Mouse (Mus musculus) B cell, adult 67 days (primary cell): ENCODE data around the gene Sdf2l1. TPM values are rescaled to one million over a fixed set of nuclear protein-coding genes. Genes with fewer than 3 reads are reported as not detected.

Source experiments
- total RNA-seq, 2 experiments: library from RNA; stranded (reverse); gene quantifications; 4 replicates each; pipeline ENCODE4 v1.2.4; 2023

Sdf2l1 gene
- total RNA-seq, result 10 to 100 TPM; 26.9 to 28.5 TPM

DNA sequence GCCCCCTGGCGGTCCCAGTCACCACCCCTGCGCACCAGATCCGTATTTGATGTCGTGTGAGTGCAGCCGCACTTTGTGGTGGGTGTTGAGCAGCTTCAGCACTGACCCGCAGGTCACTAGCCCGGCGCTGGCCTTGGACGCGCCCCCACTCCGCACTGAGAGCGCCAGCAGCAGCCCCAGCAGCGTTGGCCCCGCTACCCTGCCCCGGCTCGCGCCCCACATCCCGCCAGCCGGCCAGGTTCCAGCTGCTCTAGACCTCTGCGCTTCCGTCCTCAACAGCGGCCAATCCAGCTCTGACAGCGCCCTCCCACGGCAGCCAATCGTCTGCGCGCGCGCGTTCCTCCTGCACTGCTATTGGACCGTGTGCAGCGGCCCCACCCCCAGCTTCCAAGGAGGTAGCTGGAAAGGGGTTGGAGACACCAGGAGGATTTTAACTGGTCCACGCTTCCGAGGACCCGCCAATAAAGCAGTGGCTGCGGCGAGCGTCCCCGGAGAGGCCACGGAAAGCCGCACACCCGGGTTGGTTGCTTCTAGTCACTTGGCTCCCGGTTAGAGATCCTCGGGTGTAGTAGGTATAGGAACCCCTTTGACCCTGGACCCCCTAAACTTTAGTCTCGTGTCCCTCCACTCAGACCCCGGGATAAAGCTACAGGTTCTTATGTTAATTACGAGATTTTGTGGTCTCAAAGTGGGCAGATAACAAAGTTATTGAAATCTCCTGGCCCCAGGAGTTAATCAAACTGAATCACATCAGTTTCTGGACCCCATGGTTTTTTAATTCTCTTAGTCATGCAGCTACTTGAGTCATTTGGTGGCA lies at the start of gene Sdf2l1:
Gene Sdf2l1, minus strand, starts transcription at position 295 of the 817 bp plus-strand sequence.

GRCm38 (mm10) chr16:17146772-17147235 lies 14.6 kb upstream of the Sdf2l1 start, which contains the start of gene Ccdc116:
TSS of gene Ccdc116 (minus strand) at chr16:17147229.

GRCm38 (mm10) chr16:17144339-17144738 lies 12.2 kb upstream of the Sdf2l1 start, which contains the start of gene Ydjc:
TSS of gene Ydjc (plus strand) at chr16:17144621.

DNA sequence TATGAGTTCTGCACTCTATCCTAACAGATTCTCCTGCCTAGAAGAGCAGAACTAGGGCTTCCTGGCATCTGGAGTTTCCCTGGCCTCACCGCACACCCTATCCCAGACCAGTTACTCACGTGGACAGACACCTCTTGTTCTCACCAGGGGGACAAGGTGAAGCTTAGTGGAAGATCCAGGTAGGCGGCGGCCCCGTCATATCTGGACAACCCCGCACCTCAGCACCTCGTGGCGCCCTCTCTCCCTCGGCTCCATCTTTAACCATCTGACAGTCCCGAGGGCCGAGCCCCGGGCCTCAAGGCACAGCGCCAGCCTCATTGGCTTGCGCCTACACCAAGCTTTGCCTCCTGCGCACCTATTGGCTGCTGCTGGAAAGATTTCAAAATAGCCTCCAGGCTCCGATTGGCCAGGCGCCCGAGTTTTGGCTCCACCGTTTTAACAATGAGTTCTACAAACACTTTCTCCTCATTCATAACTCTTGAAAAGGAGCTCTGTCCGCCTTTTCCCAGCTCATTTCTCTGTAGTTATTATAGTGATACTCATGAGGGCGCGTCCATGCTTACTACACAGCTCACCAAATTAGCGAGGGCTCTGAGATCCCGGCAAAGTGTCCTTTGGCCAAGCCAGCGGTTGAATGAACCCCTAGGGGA lies 7.2 kb downstream of the Sdf2l1 start, which contains the start of gene 2610318N02Rik:
Gene 2610318N02Rik, minus strand, starts transcription at position 297 of the 650 bp plus-strand sequence.

DNA sequence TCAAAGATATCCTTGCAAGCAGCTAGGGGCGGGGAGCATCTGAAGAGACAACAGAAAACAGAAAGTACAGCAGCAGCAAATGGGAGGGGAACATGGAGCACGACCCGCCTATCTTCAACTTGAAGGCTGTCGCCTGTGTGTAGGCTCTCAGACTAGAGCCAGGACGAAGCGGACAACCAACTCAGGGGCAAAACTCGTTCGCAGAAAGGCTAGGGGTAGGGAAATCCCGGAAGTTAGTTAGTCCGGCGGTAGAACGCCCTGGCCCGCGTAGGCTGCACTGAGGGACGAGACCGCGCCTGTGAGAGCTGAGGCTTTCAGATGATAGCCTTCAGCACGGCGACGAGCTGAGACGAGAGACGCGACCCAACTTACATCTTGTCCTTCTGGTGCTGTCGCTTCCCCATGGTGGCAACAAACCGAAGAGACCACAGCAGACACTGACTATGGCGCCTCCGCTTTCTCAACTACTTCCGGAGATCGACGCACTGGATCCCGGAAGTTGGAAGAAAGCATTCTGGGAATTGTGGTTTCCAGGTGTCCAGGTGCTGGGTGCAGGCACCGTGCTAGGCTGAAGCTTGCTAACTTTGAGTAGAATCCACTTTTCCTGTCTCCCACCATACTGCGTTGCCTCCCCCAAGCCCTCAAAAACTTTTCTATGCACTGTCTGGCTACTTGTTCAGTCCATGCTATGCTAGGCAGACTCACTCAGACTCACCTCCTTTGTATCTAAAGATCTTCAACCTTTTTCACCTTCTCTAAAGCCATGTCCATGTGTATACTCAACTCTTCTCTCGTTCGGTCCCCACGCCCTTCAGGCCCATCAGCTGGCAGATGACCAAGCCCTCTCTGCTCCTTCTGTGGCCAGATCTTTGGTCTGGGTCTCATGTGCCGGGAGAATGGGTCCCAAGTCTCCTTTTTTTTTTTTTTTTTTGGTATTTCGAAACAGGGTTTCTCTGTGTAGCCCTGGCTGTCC lies 21.1 kb downstream of the Sdf2l1 start, which contains the start of gene Ppil2:
Gene Ppil2, minus strand, starts transcription at position 487 of the 973 bp plus-strand sequence.

Other genes with a start within 250 kb of the Sdf2l1 start
- gene Ppm1f, start 235.9 kb downstream of the Sdf2l1 start, total RNA-seq, result 10 to 100 TPM; 20.0 to 20.4 TPM
- gene Mapk1, start 149.0 kb downstream of the Sdf2l1 start, total RNA-seq, result 100 to 1,000 TPM; 176 to 224 TPM
- gene Ypel1, start 62.7 kb downstream of the Sdf2l1 start, total RNA-seq, result 1 to 10 TPM; 1.9 to 2.2 TPM
- 100 to 1,000 TPM; 139 to 143 TPM for gene Ppil2, start 21.1 kb downstream of the Sdf2l1 start, total RNA-seq
- 1 to 10 TPM; 5.6 to 9.9 TPM for gene 2610318N02Rik, start 7.2 kb downstream of the Sdf2l1 start, total RNA-seq
- 1 to 10 TPM; 2.9 to 3.2 TPM for gene Ydjc, start 12.2 kb upstream of the Sdf2l1 start, total RNA-seq
- 1 to 10 TPM; 1.4 to 2.2 TPM for gene Ccdc116, start 14.8 kb upstream of the Sdf2l1 start, total RNA-seq
- 100 to 1,000 TPM; 102 to 103 TPM for gene Ube2l3, start 70.3 kb upstream of the Sdf2l1 start, total RNA-seq
- gene Rimbp3, start 76.2 kb upstream of the Sdf2l1 start, total RNA-seq, result under 1 TPM in 1 of 2 experiments, not detected in 1; 0.09 TPM
- 1 to 10 TPM; 2.5 to 3.1 TPM for gene Hic2, start 101.2 kb upstream of the Sdf2l1 start, total RNA-seq
- gene Tmem191c, start 143.7 kb upstream of the Sdf2l1 start, total RNA-seq, result 10 to 100 TPM; 12.3 to 19.8 TPM
- gene Serpind1, start 199.0 kb upstream of the Sdf2l1 start, total RNA-seq, result not detected